Mouse (Mus musculus) liver, embryonic 11.5 days (tissue): ENCODE data around the gene Zranb1. TPM values are rescaled to one million over a fixed set of nuclear protein-coding genes. Genes with fewer than 3 reads are reported as not detected.

Experiments
- ATAC-seq: fragments of 200-750 bp; cut with Nextera tagmentation; replicated peaks from 2 replicates; pipeline ENCODE4 v1.8.0; 2017; ENCODE audit warnings: moderate number of reproducible peaks, mild to moderate bottlenecking, moderate TSS enrichment, moderate library complexity; ENCODE audit not compliant: low FRiP score
- DNase-seq: peaks from one replicate; pipeline ENCODE4 v3.0.0-alpha.2; 2017; ENCODE audit warnings: low spot score
- H3K27ac ChIP-seq: fragments of 300-500 bp; sonication (generic); 2 replicates; pipeline ENCODE4 v1.5.1; 2014; ENCODE audit warnings: mild to moderate bottlenecking, low read depth, low read length, control low read depth
- H3K27me3 ChIP-seq: fragments of 300-500 bp; sonication (generic); replicated peaks from 2 replicates; pipeline ENCODE4 v1.6.1; 2014; ENCODE audit warnings: low read length, mixed read lengths; ENCODE audit not compliant: control insufficient read depth, insufficient read depth
- H3K36me3 ChIP-seq: fragments of 300-500 bp; sonication (generic); 2 replicates; pipeline ENCODE4 v1.6.1; 2014; ENCODE audit warnings: mild to moderate bottlenecking, low read length, moderate library complexity, mixed read lengths; ENCODE audit not compliant: control insufficient read depth, insufficient read depth
- H3K4me1 ChIP-seq: fragments of 300-500 bp; sonication (generic); replicated peaks from 2 replicates; pipeline ENCODE4 v1.6.1; 2014; ENCODE audit warnings: low read length, mixed read lengths; ENCODE audit not compliant: control insufficient read depth, insufficient read depth
- H3K4me2 ChIP-seq: fragments of 300-500 bp; sonication (generic); 2 replicates; pipeline ENCODE4 v1.6.1; 2014; ENCODE audit warnings: mild to moderate bottlenecking, control low read depth, moderate library complexity
- H3K4me3 ChIP-seq: fragments of 300-500 bp; sonication (generic); 2 replicates; pipeline ENCODE4 v1.5.1; 2014; ENCODE audit warnings: low read depth, low read length, control low read depth
- H3K9ac ChIP-seq: fragments of 300-500 bp; sonication (generic); 2 replicates; pipeline ENCODE4 v1.6.1; 2014; ENCODE audit warnings: low read depth, low read length, control low read depth
- H3K9me3 ChIP-seq: fragments of 300-500 bp; sonication (generic); 2 replicates; pipeline ENCODE4 v1.6.1; 2016; ENCODE audit warnings: low read length, inconsistent platforms, mixed read lengths; ENCODE audit not compliant: control insufficient read depth
- WGBS: fragments of 180-500 bp; shearing (Covaris S2); extraction: QIAGEN DNeasy Blood & Tissue Kit; methylation state at CpG from one replicate; pipeline ENCODE4 v1.1.7; 2014; 5-methylcytosine and 5-hydroxymethylcytosine counted together
- polyA plus RNA-seq: library from polyadenylated mRNA; unstranded; fragments of >200 nt; fragmentation: Nextera tagmentation; extraction: Ambion mirVana; gene quantifications from 2 replicates; pipeline ENCODE4 v1.2.1, GENCODE M21; 2014

The Zranb1 gene
- polyA plus RNA-seq, 1 experiment from 2014 or later = 10.9 TPM

- Histone ChIP-seq H3K9ac (no peak overlapping the region), H3K4me1 (no peaks in the 10 kb centered on the region; the same call in 1 of the 2 replicates), H3K9me3 (no peaks in the 10 kb centered on the region), H3K4me2 (no peak overlapping the region), H3K27me3 (no peaks in the 10 kb centered on the region), H3K27ac (no peak overlapping the region), H3K4me3 (no peak overlapping the region), H3K36me3 (no peaks in the 10 kb centered on the region; the same call in 1 of the 2 replicates)
- DNase-seq (no peak), ATAC-seq (no peak)
- 69% methylated on average over 6 of the region's 6 CpGs for WGBS
Observed at GRCm38 (mm10) chr7:133019481-133020020, 88.6 kb downstream of the Zranb1 start.

- Histone ChIP-seq H3K27me3 (no peaks in the 10 kb centered on the region), H3K4me1 (peaks cover 26% of the 10 kb centered on the region), H3K9me3 (no peaks in the 10 kb centered on the region), H3K36me3 (no peaks in the 10 kb centered on the region), H3K27ac (no peak overlapping the region), H3K4me2 (no peak overlapping the region), H3K4me3 (no peak overlapping the region), H3K9ac (no peak overlapping the region)
- ATAC-seq = no peak
- no peak for DNase-seq
- 74% methylated on average over 1 of the region's 1 CpGs for WGBS
Observed at GRCm38 (mm10) chr7:133024694-133025093, 93.8 kb downstream of the Zranb1 start.

GRCm38 (mm10) chr7:133027930-133028329 lies 97.0 kb downstream of the Zranb1 start:
- H3K4me3 ChIP-seq = no peak overlapping the region
- 0 out of 2 replicates have a peak, but pooled peaks cover 3% of the 10 kb centered on the region for H3K36me3 ChIP-seq
- peaks cover 31% of the 10 kb centered on the region for H3K4me1 ChIP-seq
- DNase-seq = no peak
- no peak overlapping the region for H3K4me2 ChIP-seq
- WGBS = 85% methylated on average over 4 of the region's 4 CpGs
- no peak overlapping the region for H3K27ac ChIP-seq
- no peaks in the 10 kb centered on the region for H3K27me3 ChIP-seq
- H3K9ac ChIP-seq = no peak overlapping the region
- ATAC-seq = no peak
- H3K9me3 ChIP-seq = no peaks in the 10 kb centered on the region

DNA sequence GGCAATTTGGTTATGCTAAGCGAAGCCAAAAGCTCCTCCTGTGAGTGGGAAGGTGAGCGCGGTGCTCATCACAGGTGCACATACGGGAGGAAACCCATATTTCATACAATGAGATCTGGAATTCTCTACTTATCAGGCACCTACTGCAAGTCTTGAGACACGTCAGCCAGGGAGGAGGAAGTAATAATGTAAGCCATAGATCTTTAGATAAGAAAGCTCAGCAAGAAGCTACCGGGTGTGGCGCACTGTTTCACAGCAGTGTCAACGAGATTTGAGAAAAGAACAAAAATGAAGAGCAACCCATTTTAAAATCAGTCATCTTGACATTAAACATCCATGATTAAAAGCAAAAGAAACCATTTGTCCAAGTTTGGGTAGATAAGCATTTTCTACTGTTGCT lies 98.1 kb downstream of the Zranb1 start:
- Histone ChIP-seq H3K4me1 (peaks cover 36% of the 10 kb centered on the region), H3K9me3 (no peaks in the 10 kb centered on the region), H3K4me3 (no peak overlapping the region), H3K27ac (no peak overlapping the region), H3K27me3 (no peaks in the 10 kb centered on the region), H3K4me2 (no peak overlapping the region), H3K36me3 (0 out of 2 replicates have a peak, but pooled peaks cover 3% of the 10 kb centered on the region), H3K9ac (no peak overlapping the region)
- WGBS = 69% methylated on average over 8 of the region's 8 CpGs
- ATAC-seq (no peak), DNase-seq (no peak)

DNA sequence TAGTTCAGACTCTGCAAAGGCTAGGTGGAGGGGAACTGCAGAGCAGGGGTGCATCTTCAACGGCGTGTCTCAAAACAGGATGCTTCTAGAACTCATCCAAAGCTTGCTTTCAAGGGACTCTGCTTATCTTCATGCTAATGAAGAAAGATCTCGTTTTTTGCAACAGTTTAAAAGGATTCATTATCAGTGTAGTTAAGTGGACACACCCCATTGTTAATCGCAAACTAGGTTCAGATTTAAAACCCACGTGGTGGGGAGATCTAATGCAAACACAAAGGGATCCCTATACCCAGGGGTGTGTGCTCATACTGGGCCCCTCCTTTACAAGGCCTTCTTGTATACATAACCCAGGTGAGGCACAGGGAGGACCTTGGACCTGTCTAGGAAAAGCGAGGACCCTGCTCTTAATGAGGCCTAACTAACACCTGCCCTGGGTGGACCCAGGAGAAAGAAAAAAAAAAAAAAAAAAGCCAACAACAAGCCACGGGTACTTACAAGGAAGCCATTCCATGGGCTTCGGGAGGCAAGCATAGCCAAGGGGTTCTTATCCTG lies 98.6 kb downstream of the Zranb1 start:
- DNase-seq (no peak), ATAC-seq (no peak)
- 58% methylated on average over 8 of the region's 8 CpGs for WGBS
- Histone ChIP-seq H3K9ac (no peak overlapping the region), H3K27ac (no peak overlapping the region), H3K4me3 (no peak overlapping the region), H3K9me3 (no peaks in the 10 kb centered on the region), H3K4me1 (peaks cover 35% of the 10 kb centered on the region), H3K4me2 (no peak overlapping the region), H3K27me3 (no peaks in the 10 kb centered on the region), H3K36me3 (0 out of 2 replicates have a peak, but pooled peaks cover 3% of the 10 kb centered on the region)

- Histone ChIP-seq H3K4me3 (no peak overlapping the region), H3K4me1 (peaks cover 24% of the 10 kb centered on the region), H3K9ac (no peak overlapping the region), H3K4me2 (no peak overlapping the region), H3K27me3 (no peaks in the 10 kb centered on the region), H3K27ac (no peak overlapping the region), H3K9me3 (no peaks in the 10 kb centered on the region), H3K36me3 (0 out of 2 replicates have a peak, but pooled peaks cover 3% of the 10 kb centered on the region)
- no peak for DNase-seq
- ATAC-seq = peak; percentile 51
- 66% methylated on average over 9 of the region's 9 CpGs for WGBS
Observed at GRCm38 (mm10) chr7:133032589-133033203, 101.8 kb downstream of the Zranb1 start.

DNA sequence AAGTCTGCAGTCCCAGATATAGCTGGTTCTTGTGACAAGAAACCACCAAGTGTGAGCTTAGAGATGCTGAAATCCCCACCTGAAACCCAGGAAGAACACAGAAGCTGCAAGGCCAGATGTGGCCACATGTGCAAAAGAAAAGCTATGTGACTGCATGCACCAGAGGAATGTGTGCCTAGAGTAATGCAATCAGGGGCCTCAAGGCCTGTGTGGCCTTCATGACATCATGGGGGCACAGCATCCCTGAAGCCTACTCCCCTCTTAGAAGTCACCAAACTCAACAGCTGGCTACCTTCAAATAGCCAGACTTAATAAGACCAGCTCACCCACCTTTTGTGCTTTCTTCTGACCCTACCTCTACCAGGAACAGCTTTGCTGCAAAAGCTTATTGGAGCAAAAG lies 105.0 kb downstream of the Zranb1 start:
- peaks cover 19% of the 10 kb centered on the region for H3K4me1 ChIP-seq
- no peak overlapping the region for H3K27ac ChIP-seq
- H3K4me2 ChIP-seq = no peak overlapping the region
- H3K4me3 ChIP-seq = no peak overlapping the region
- no peaks in the 10 kb centered on the region for H3K36me3 ChIP-seq
- H3K9ac ChIP-seq = no peak overlapping the region
- no peak for DNase-seq
- no peaks in the 10 kb centered on the region for H3K9me3 ChIP-seq
- H3K27me3 ChIP-seq = no peaks in the 10 kb centered on the region
- ATAC-seq = no peak
